Mouse (Mus musculus) megakaryocyte, adult 5-6 weeks (primary cell): ENCODE results near the gene Podxl2. TPM values are rescaled to one million over a fixed set of nuclear protein-coding genes. Genes with fewer than 3 reads are reported as not detected.

ENCODE experiments used
- ATAC-seq: 2 replicates; pipeline ENCODE4 v1.8.0; 2016; ENCODE audit warnings: mild to moderate bottlenecking, inconsistent platforms; ENCODE audit not compliant: poor library complexity, severe bottlenecking
- total RNA-seq, 2 experiments: library from RNA; stranded (forward) in 1 of 2; stranded (reverse) in 1 of 2; fragments of 153-499, 151-499 nt in 1 of 2; fragments of 221-1000, 200-1000 nt in 1 of 2; gene quantifications; 2 replicates each; pipeline versions ENCODE4 v1.2.3 to v1.2.4; 2015 to 2017

The Podxl2 gene
- total RNA-seq, 2 experiments from 2014 or later = 0.40 TPM; not detected in 1

DNA sequence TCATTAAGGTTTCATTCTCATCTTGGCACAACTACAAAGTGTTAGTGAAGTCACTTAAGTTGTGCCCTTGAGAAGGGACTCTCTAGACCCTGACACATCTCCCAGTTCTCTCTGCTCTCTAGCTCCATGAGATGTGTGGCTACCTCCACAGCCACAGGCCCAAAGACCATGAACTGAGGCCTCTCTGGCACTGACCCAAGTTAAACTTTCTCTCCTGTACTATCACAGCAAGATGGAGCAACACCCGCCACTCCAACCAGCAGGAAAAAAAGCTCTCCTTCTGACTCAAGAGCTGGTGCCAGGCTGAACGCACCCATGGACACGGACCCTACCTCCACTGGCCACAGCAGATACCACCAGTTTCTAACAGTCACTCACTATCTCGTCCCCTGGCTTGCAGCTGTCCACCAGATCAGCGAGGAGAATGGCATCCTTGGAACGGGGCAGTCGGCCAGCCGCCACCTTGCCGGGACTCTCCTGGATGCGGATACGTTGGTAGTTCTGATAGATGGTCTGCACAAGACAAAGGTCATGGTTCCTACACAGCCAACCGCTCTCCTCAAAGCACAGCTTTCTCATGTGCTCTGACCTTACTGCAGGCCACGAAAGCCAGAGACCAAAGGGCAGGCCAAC, 14.7 kb upstream of the Podxl2 start:
- no peak for ATAC-seq

DNA sequence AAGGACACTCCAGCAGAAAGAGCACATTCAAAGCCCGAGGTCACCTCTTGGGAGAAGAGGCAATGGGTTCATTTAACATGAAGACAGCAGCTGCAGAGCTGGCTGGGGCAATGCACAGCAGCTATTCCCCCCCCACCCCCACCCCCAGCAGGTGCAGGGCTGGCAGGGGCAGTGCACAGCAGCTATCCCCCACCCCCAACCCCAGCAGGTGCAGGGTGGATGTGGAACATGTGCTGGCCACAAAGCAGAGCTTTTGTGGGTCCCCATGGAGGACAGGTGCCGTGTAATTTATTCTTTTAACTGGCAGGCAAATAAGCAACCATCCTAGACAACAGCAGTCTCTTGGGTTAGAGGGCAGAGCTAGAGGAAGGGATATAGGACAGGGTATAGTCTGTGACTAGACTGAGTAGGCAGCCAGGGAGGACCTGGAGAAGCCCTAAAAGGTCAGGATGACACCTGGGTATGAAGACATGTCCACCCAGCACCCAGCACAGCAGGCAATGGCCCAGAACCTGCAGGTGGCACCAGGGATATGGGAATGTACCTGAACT, 11.6 kb upstream of the Podxl2 start:
- no peak for ATAC-seq

DNA sequence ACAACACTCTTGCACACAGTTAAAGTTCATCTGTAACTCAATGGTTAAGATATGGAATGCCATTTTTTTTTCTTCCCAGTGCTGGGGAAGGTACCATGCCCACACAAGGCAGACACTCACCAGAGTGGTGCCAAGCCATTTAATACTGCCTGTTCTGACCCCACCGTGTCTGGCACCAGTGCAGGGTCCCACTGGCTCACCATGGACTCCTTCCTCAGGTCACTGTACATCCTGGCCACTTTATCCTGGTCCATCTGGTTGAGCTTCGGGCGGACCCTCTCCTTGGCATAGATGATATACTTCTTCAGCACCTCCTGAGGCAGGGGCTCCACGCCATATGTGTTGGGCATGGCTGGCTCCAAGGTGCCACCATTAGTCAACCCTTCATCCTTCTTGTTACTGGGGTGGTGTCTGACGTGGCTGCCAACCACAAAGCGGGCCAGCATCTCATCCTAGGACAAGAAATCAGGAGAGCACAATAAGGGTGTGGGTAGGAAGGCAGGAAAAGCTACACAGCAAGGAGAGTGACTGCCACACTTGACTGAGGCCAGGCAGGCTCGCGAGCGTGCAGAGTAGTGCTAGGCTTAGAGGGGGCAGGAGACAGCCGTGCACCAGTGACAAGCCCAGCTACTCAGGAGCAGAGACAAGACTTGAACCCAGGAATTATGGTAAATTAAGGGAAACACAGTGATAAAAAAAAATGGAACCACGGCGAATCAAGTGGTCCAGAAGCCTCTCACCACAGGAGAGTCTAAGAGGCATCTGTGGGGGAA, 11.0 kb upstream of the Podxl2 start:
- no peak for ATAC-seq

DNA sequence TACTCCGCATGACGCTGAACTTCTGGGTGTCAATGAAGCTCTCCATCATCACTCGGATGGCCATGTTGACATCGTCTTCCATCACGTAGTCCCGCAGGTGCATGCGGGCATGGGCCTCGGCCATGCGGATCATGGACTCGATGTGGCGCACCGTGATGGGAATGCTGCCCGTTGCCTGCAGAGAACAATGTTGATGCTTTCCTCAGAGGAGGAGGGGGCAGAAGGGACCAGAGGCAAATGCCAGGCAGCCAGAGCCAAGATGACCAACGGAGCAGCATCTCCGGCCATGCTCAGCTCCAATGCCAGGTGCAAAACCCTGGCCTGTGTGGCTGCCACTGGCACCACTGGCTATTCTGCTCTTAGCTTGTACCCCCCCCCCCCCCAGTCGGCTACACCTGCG, 9.8 kb upstream of the Podxl2 start:
- no peak for ATAC-seq

DNA sequence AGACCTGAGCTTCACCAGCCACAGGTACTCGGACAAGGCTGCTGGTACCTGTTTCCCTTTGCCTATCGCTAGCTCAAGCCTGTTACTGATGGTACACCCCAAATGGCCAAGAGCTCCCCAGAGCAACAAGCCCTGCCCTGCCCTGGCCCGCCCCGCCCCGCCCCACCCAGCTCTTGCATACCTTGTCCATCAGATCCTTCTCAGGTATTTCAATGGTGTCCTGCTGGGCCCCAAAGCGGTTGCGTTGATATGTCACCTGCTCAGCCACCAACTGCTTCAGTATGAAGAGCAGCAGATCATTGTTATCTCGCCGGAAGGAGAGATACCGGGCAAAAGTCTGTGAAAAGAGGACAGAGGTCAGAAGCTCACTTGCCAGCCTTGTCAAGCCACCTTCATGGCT, 9.4 kb upstream of the Podxl2 start:
- ATAC-seq = no peak

DNA sequence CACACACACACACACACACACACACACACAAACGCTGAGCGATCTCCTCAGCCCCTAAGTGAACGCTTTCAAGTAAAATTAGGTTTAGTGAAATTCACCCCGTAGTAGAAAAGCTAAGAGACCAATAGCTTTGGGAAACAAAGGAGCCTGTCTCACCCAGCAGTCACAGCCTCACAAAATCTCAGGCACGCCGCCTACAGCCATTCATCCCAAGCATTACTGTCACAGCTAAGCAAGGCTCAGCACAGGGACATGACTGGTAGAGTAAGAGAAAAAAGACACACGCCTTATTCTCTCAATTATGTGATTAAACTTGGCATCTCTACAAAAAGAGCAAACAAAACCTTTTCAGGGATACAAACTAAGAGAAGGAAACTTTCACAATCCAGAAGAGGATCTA, 6.5 kb upstream of the Podxl2 start:
- no peak for ATAC-seq

DNA sequence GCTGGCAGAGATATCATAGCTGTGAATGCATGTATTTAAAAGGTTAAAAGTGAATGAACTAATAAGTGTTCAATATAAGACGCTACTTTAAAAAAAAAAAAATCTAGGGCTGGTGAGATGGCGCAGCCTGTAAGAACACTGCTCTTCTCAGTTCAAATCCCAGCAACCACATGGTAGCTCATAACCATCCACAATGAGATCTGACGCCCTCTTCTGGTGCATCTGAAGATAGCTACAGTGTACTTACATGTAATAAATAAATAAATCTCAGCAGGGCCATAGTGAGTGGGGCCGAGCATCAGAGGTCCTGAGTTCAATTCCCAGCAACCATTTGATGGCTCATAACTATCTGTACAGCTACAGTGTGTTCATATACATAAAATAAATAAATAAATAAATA, 4.6 kb upstream of the Podxl2 start:
- ATAC-seq = no peak

DNA sequence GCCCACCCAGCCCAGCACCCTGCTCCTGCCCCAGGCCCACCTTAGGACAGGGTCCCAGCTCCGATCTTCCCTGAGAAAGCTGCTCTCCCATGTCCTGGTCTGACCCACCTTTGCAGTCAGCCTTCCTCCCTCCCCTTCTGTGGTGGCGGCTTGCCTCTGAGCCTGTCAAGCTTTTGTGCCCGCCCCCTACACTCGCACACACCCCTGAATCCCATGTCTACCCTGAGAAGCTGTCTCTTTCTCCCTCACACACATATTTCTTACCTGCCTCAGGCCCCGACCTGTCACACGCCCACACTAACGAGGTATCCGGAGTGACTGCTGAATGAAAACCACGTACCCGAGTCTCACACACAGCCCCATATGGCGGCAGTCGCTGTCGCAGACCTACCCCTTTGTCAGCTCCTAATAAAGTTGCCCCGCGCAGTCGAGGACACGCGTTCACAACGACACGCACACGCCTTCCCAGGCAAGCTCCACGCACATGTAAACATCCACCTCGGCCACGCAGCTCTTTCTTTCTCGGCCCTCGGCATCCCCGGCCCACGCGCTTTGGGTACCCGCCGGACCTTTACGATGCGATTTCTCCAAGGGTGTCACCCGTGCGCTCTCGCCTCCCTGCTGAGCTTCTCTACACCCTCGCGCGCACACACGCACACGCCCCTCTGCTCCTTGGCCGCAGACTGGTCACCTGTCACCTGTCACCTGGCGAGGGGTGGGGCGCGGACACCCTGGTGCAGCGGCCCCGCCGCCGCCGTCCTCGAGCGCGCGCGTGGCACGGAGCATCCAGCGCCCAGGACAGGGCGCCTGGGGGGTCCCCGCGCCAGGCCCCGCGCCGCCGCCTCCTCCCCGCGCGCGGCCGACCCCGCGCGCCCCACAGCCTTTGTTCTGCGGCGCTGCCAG, 628 bp downstream of the Podxl2 start:
- no peak for ATAC-seq

DNA sequence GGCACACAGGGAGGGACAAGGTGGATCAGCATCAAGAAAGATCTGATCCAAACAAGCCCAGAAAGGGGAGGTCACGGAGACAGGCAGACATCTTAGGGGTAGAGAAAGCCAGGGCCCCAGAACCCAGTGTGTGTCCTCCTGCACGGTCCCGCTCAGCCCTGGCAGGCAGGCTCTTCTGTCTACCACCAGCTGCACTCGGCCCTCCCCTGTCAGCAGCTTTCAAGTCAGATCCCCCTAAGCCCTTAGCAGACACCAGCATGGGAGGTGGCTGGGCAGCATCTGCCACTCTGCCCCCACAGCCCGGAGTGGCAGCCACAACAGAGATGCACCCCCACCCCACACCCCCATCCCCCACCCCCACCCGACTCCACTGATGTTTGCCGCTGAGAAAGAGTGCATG, 2.0 kb downstream of the Podxl2 start:
- no peak for ATAC-seq

DNA sequence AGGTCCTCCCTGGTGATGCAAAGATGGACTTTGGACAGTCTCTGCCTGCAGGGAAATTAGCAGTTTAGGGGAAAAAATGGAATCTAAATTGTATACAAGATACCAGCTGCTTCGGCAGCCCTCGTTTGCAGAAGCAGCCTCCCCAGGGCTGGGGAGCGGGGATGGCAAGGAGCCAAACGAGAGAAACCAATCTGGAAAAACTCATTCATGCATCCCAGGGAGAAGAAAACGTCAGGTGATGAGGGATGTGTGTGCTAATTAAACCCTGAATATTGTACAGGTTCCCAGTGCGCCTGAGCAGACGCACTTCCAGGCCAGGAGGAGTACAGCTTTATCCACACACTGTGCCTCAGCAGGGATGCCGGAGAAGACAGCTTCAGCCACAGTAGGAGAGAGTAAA, 3.3 kb downstream of the Podxl2 start:
- ATAC-seq = no peak

DNA sequence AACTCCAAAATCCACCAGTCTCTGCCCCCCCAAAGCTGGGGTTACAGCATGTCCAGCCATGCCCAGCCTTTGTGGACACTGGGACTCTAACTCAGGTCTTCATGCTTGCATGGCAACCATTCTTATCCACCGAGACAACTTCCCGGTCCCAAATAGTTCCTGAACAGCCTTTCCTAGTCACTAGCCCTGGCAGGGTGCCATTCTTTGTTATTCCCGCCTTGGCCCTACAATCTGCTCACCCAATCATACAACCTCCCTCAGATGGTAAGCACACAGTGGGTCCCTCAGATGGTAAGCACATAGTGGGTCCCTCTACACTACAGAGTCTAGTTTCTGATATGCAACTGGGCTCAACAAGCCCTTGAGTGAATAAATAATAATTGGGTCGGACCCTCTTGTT, 4.2 kb downstream of the Podxl2 start:
- ATAC-seq = no peak

DNA sequence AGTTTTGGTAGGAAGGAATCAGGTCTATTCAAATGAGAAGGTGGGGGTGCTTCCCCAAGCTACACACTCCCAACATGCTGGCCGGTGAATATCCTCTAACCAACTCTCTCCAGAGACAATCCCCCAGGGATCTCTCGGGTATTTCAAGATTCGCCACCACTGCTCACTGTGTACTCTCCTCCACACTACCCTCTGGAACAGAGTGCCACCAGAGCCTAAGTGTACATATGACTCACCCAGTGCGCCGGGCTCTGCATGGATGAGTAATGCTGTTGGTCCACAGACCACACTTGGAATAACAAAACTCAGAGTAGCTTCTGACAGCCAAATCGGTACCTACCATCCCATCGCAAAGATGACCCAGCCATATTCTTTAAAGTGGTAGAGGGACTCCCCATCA, 5.4 kb downstream of the Podxl2 start:
- ATAC-seq = no peak

DNA sequence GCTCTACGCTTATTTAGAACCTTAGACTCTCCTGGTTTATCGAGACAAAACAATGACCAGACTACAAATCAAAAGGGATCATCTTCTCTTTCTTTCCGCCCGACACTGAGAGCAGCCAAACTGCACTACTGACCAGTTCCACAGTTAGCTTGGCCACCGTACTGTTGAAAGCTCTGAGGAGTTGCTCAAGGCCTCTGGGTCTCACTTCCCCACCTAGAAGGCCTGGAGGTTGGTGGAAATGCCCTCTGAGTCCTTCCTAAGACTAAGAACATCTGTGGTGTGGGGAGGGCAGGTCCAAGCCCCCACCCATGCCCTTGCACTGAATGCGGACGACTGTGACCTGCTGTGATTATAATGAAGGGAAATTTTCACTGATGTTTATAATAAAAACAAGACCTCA, 9.1 kb downstream of the Podxl2 start:
- peak; percentile 62 for ATAC-seq

DNA sequence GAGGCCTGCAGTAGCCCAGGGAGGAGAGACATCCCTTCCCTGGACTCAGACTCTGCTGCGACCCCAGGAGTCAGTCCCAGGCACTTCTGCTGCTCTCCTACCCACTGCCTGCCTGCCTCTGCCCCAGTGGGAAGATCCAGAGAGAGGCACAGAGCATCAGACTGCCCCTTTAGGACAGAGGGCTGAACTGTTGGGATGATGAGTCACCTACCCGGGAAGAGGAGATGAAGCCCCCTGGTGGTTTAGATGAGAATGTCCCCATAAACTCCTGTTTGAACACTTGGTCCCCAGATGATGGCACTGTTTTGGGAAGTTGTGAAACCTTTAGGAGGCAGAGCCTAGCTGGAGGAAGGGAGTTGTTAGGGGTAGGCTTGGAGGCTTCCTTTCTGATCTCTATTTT, 13.9 kb downstream of the Podxl2 start:
- peak; percentile 84 for ATAC-seq

DNA sequence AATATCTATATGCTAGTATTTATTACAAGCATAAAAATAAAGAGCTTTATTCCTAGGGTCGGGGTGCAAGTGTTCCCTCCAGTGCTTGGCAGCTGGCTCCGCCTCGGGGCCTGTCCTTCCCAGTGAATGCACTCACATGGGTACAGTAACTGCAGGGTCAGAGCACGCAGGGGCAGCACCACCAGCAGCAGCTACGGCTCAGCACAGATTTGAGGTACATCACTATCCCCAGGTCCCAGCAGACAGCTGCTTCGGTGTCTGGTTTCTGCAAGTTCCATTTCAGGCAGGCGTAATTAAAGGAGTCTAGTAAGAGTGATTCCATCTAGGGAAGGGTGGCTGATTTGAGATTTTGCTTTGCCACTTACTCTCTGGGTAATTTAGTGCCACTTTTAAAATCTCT, 16.5 kb downstream of the Podxl2 start:
- ATAC-seq = no peak

DNA sequence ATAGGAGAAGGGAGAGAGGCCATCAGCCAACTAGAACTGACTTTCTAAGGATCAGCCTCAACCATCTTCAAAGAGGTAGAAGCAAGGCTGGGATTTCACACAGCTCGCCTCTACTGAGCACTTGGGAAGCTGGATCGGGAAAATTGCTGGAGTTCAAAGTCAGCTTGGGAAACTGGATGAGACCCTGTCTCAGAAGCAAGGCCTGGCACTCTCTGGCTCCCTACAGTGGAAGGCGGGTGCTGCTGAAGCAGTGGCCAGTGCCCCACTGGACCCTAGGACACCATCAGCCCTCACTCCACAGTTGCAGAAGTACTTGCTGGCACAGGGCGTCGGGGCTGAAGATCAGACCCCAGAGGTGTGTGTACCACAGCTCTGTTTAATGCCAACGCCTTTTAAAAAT, 17.0 kb downstream of the Podxl2 start:
- ATAC-seq = no peak

DNA sequence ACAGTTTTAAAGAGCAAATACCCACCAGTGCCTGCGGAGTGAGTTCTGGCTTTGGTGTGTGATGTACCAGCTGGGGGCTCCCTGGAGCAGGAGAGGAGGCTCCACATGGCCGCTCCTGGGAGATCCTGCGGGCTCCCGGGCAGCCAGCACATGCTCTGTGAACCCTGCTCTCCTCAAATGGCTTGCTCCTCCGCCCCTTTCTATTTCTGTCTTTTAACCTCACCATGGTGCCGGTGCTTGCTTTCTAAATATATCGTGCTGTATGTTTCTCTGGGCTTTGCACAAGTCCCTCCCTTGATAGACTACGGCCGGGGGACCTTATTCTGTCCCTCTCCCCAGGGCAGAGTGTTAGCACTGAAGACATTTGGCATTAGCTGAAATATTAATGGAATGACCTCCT, 17.6 kb downstream of the Podxl2 start:
- no peak for ATAC-seq

DNA sequence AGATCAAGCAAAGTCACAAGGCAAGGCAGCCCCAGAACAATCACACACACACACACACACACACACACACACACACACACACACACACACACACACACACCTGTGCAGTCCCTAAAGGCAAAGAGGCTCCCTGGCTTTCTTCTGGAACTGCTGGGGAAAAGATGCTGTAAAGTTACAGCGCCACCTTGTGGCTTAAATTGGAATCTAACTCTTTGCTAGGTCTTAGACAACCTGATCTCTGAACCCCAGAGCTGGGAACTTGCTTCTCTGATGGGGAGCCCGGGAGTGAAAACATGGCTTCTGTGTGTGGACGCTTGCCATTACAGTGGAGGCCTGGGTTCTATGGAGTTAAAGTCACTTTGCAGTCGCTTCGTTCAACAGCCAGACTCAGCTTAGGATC, 19.2 kb downstream of the Podxl2 start:
- peak; percentile 73 for ATAC-seq

DNA sequence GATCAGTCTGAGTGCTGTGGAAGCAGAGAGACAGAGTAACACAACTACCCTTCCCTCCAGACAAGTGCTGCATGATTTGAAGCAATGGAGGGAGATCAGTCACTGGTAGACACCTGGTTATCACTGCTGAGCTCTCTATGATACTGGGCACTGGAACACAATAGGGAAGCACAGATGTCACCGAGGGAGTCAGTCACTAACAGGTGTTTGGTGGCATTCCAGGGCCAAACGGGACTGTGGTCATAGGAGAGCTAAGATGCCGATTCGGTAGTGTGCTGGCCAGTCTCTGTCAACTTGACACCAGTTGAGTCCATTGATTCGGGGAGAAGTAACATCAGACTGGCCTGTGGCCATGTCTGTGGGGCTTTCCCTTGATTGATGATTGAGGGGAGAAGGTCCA, 20.3 kb downstream of the Podxl2 start:
- ATAC-seq = no peak

DNA sequence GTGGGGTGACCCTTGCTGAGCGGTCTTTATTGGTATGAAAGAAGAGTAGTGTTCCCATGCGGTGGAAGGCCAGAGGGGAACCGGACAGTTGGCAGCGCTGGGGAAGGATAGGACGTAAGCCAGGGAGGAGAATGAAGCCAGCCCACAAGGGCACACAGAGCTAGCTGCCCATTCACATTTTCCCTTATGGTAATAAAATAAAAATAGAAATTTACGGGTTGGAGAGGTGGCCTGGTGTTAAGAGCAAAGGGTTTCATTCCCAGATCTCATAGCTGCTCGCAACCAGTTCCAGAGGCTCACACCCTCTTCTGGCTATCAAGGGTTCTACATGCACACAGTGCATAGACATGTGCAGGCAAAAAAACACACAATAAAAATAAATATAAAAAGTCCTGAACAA, 24.8 kb downstream of the Podxl2 start:
- no peak for ATAC-seq

DNA sequence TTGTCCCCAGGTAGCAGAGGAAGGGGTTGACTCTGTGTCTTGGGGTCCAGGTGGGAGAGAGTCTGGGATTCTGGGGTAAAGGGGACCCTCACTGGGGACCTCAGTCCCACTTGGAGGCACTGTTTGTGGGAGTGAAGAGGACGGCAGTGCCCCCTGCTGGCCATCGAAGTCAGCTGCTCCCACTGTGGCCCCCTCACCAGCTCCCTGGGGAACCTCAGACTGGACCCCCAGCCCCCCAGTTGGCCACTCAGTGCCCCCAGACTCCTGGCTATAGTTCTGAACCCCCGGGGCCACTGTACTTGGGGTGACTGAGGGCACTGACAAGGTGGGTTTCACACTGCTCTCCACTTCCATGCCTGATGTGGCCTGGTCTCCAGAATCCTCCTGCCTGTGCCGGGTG, 25.6 kb downstream of the Podxl2 start:
- peak; percentile 80 for ATAC-seq
